Mouse (Mus musculus): Measurements from ENCODE around the gene Pla2g2e. TPM values are rescaled to one million over a fixed set of nuclear protein-coding genes. Genes with fewer than 3 reads are reported as not detected.
"Not testable (repeated sequence)": the region's sequence is repeated elsewhere in the genome, so short reads cannot be mapped to it uniquely, and the experiment has no call there.

Gene Pla2g2e
- polyA plus RNA-seq, 1 experiment from 2014 or later: not detected

GRCm38 (mm10) chr4:138892655-138893054 lies 14.9 kb downstream of the Pla2g2e start:
- Histone ChIP-seq H3K36me3 (ENCODE audit: control insufficient read depth, insufficient read depth, low read length) (peaks cover 29% of the 10 kb centered on the region), H3K27me3 (ENCODE audit: control insufficient read depth, insufficient read depth, low read length) (no peaks in the 10 kb centered on the region), H3K27ac (ENCODE audit: low read length) (no peak overlapping the region), H3K4me2 (replicated peaks; ENCODE audit: low read depth, low read length) (no peak overlapping the region), H3K4me1 (ENCODE audit: control insufficient read depth, insufficient read depth, low read length) (no peaks in the 10 kb centered on the region), H3K9me3 (ENCODE audit: control insufficient read depth, low read depth, low read length) (no peaks in the 10 kb centered on the region), H3K9ac (replicated peaks; ENCODE audit: low read depth, low read length) (no peak overlapping the region), H3K4me3 (ENCODE audit: low read depth, low read length) (no peak overlapping the region)
- ATAC-seq (ENCODE audit: insufficient number of reproducible peaks, insufficient read depth, low FRiP score, low read depth): no peak
- WGBS: 78% methylated on average over 6 of the region's 6 CpGs

- peaks cover 35% of the 10 kb centered on the region for H3K36me3 ChIP-seq (ENCODE audit: control insufficient read depth, insufficient read depth, low read length)
- H3K9me3 ChIP-seq (ENCODE audit: control insufficient read depth, low read depth, low read length); ATAC-seq (ENCODE audit: insufficient number of reproducible peaks, insufficient read depth, low FRiP score, low read depth); H3K9ac ChIP-seq (replicated peaks; ENCODE audit: low read depth, low read length); H3K4me1 ChIP-seq (ENCODE audit: control insufficient read depth, insufficient read depth, low read length); H3K4me2 ChIP-seq (replicated peaks; ENCODE audit: low read depth, low read length); H3K4me3 ChIP-seq (ENCODE audit: low read depth, low read length); H3K27ac ChIP-seq (ENCODE audit: low read length); H3K27me3 ChIP-seq (ENCODE audit: control insufficient read depth, insufficient read depth, low read length): not testable (repeated sequence)
- 88% methylated on average over 11 of the region's 11 CpGs for WGBS
These were observed 16.0 kb downstream of the Pla2g2e start for GRCm38 (mm10) chr4:138893789-138894188.

GRCm38 (mm10) chr4:138899361-138899760 lies 21.6 kb downstream of the Pla2g2e start:
- Histone ChIP-seq H3K27ac (ENCODE audit: low read length) (no peak overlapping the region), H3K27me3 (ENCODE audit: control insufficient read depth, insufficient read depth, low read length) (no peaks in the 10 kb centered on the region), H3K9me3 (ENCODE audit: control insufficient read depth, low read depth, low read length) (no peaks in the 10 kb centered on the region), H3K36me3 (ENCODE audit: control insufficient read depth, insufficient read depth, low read length) (peaks cover 48% of the 10 kb centered on the region), H3K9ac (replicated peaks; ENCODE audit: low read depth, low read length) (no peak overlapping the region), H3K4me1 (ENCODE audit: control insufficient read depth, insufficient read depth, low read length) (no peaks in the 10 kb centered on the region), H3K4me2 (replicated peaks; ENCODE audit: low read depth, low read length) (no peak overlapping the region), H3K4me3 (ENCODE audit: low read depth, low read length) (no peak overlapping the region)
- 61% methylated on average over 7 of the region's 7 CpGs for WGBS
- ATAC-seq (ENCODE audit: insufficient number of reproducible peaks, insufficient read depth, low FRiP score, low read depth): no peak

- Histone ChIP-seq H3K4me2 (replicated peaks; ENCODE audit: low read depth, low read length) (no peak overlapping the region), H3K27ac (ENCODE audit: low read length) (no peak overlapping the region)
These were observed 28.0 kb downstream of the Pla2g2e start for GRCm38 (mm10) chr4:138905624-138906337.

GRCm38 (mm10) chr4:138913141-138913787 lies 35.5 kb downstream of the Pla2g2e start:
- Histone ChIP-seq H3K9me3 (ENCODE audit: control insufficient read depth, low read depth, low read length) (no peaks in the 10 kb centered on the region), H3K9ac (replicated peaks; ENCODE audit: low read depth, low read length) (peak overlapping the region; percentile 81), H3K4me2 (replicated peaks; ENCODE audit: low read depth, low read length) (peak overlapping the region; percentile 97), H3K27ac (ENCODE audit: low read length) (no peak overlapping the region; the same call in 1 of the 2 replicates), H3K4me1 (ENCODE audit: control insufficient read depth, insufficient read depth, low read length) (0 out of 2 replicates have a peak, but pooled peaks cover 3% of the 10 kb centered on the region), H3K36me3 (ENCODE audit: control insufficient read depth, insufficient read depth, low read length) (peaks cover 9% of the 10 kb centered on the region; the same call in 1 of the 2 replicates), H3K4me3 (ENCODE audit: low read depth, low read length) (peak overlapping the region; percentile 93), H3K27me3 (ENCODE audit: control insufficient read depth, insufficient read depth, low read length) (no peaks in the 10 kb centered on the region)
- 0 out of 2 replicates have a peak, but pooled peaks have one; percentile 19 for ATAC-seq (ENCODE audit: insufficient number of reproducible peaks, insufficient read depth, low FRiP score, low read depth)
- WGBS: under 1% methylated on average over 51 of the region's 52 CpGs

More at GRCm38 (mm10) chr4:138905624-138906337, 28.0 kb downstream of the Pla2g2e start:
- no peak for ATAC-seq (ENCODE audit: insufficient number of reproducible peaks, insufficient read depth, low FRiP score, low read depth)
- Histone ChIP-seq H3K4me1 (ENCODE audit: control insufficient read depth, insufficient read depth, low read length) (no peaks in the 10 kb centered on the region), H3K9ac (replicated peaks; ENCODE audit: low read depth, low read length) (no peak overlapping the region), H3K4me3 (ENCODE audit: low read depth, low read length) (no peak overlapping the region), H3K36me3 (ENCODE audit: control insufficient read depth, insufficient read depth, low read length) (peaks cover 33% of the 10 kb centered on the region), H3K27me3 (ENCODE audit: control insufficient read depth, insufficient read depth, low read length) (no peaks in the 10 kb centered on the region), H3K9me3 (ENCODE audit: control insufficient read depth, low read depth, low read length) (no peaks in the 10 kb centered on the region)
- 93% methylated on average over 18 of the region's 18 CpGs for WGBS

- 0 out of 2 replicates have a peak, but pooled peaks cover 3% of the 10 kb centered on the region for H3K4me1 ChIP-seq (ENCODE audit: control insufficient read depth, insufficient read depth, low read length)
- peaks cover 7% of the 10 kb centered on the region; the same call in 1 of the 2 replicates for H3K36me3 ChIP-seq (ENCODE audit: control insufficient read depth, insufficient read depth, low read length)
- H3K27ac ChIP-seq (ENCODE audit: low read length): no peak within 1 kb of the TSS; the same call in 1 of the 2 replicates
- H3K4me3 ChIP-seq (ENCODE audit: low read depth, low read length): peak within 1 kb of the TSS; percentile 93
- no peaks in the 10 kb centered on the region for H3K27me3 ChIP-seq (ENCODE audit: control insufficient read depth, insufficient read depth, low read length)
- H3K9me3 ChIP-seq (ENCODE audit: control insufficient read depth, low read depth, low read length): no peaks in the 10 kb centered on the region
- H3K9ac ChIP-seq (replicated peaks; ENCODE audit: low read depth, low read length): peak within 1 kb of the TSS; percentile 81
- 1% methylated on average over 39 of the region's 39 CpGs for WGBS
- H3K4me2 ChIP-seq (replicated peaks; ENCODE audit: low read depth, low read length): peak within 1 kb of the TSS; percentile 97
- ATAC-seq (ENCODE audit: insufficient number of reproducible peaks, insufficient read depth, low FRiP score, low read depth): peak; percentile 94
These were observed 36.1 kb downstream of the Pla2g2e start, which contains the start of gene Otud3 for GRCm38 (mm10) chr4:138913797-138914196. Gene Otud3, minus strand, starts transcription at chr4:138913945.

GRCm38 (mm10) chr4:138917282-138917681 lies 39.5 kb downstream of the Pla2g2e start:
- H3K9me3 ChIP-seq (ENCODE audit: control insufficient read depth, low read depth, low read length): no peaks in the 10 kb centered on the region
- no peak overlapping the region for H3K9ac ChIP-seq (replicated peaks; ENCODE audit: low read depth, low read length)
- H3K4me3 ChIP-seq (ENCODE audit: low read depth, low read length): no peak overlapping the region
- H3K27me3 ChIP-seq (ENCODE audit: control insufficient read depth, insufficient read depth, low read length): no peaks in the 10 kb centered on the region
- H3K36me3 ChIP-seq (ENCODE audit: control insufficient read depth, insufficient read depth, low read length): no peaks in the 10 kb centered on the region
- no peak overlapping the region for H3K27ac ChIP-seq (ENCODE audit: low read length)
- H3K4me1 ChIP-seq (ENCODE audit: control insufficient read depth, insufficient read depth, low read length): 0 out of 2 replicates have a peak, but pooled peaks cover 7% of the 10 kb centered on the region
- no peak overlapping the region for H3K4me2 ChIP-seq (replicated peaks; ENCODE audit: low read depth, low read length)
- ATAC-seq (ENCODE audit: insufficient number of reproducible peaks, insufficient read depth, low FRiP score, low read depth): no peak
- WGBS: 81% methylated on average over 9 of the region's 9 CpGs

GRCm38 (mm10) chr4:138921254-138922130 lies 43.8 kb downstream of the Pla2g2e start:
- H3K4me3 ChIP-seq (ENCODE audit: low read depth, low read length): no peak overlapping the region
- H3K36me3 ChIP-seq (ENCODE audit: control insufficient read depth, insufficient read depth, low read length): no peaks in the 10 kb centered on the region
- no peaks in the 10 kb centered on the region for H3K9me3 ChIP-seq (ENCODE audit: control insufficient read depth, low read depth, low read length)
- no peak overlapping the region for H3K27ac ChIP-seq (ENCODE audit: low read length)
- 39% methylated on average over 20 of the region's 20 CpGs for WGBS
- 0 out of 2 replicates have a peak, but pooled peaks cover 4% of the 10 kb centered on the region for H3K4me1 ChIP-seq (ENCODE audit: control insufficient read depth, insufficient read depth, low read length)
- ATAC-seq (ENCODE audit: insufficient number of reproducible peaks, insufficient read depth, low FRiP score, low read depth): no peak
- no peaks in the 10 kb centered on the region for H3K27me3 ChIP-seq (ENCODE audit: control insufficient read depth, insufficient read depth, low read length)
- H3K4me2 ChIP-seq (replicated peaks; ENCODE audit: low read depth, low read length): peak overlapping the region; percentile 34
- no peak overlapping the region for H3K9ac ChIP-seq (replicated peaks; ENCODE audit: low read depth, low read length)

All from stomach, embryonic 14.5 days (tissue).